Mouse (Mus musculus): ENCODE data around the gene Itln1. TPM values are rescaled to one million over a fixed set of nuclear protein-coding genes. Genes with fewer than 3 reads are reported as not detected.
A peak's percentile ranks its signal among the peaks of the same experiment; 100 is the strongest.
"Not testable (repeated sequence)": the region's sequence is repeated elsewhere in the genome, so short reads cannot be mapped to it uniquely, and the experiment has no call there.

The Itln1 gene
- polyA plus RNA-seq, 1 experiment from 2014 or later = not detected

DNA sequence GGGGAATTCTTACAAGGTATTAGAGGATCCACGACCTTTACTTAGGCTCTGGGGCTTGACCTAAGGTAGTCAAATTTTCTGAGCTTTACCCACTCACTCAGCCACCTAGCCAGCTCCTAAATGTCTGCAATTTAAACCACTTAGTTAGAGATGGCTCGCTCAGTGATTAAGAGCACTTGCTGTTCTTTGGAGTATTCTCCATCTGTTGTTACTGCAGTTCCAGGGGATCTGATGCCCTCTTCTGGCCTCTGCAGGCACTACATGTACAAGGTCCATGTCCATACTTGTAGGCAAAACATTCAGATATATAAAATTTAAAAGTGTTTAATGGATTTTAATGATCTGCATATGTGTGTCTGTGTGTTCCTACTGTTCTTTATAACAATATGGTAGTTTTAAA, 56.1 kb downstream of the Itln1 start:
- WGBS = 56% methylated on average over 2 of the region's 2 CpGs
- Histone ChIP-seq H3K9ac (ENCODE audit: low read length) (no peak overlapping the region), H3K36me3 (ENCODE audit: control insufficient read depth, insufficient read depth, low read length) (no peaks in the 10 kb centered on the region), H3K27ac (replicated peaks; ENCODE audit: low read depth, low read length) (no peak overlapping the region), H3K27me3 (ENCODE audit: control insufficient read depth, insufficient read depth, low read length) (no peaks in the 10 kb centered on the region), H3K4me3 (ENCODE audit: low read depth, low read length) (no peak overlapping the region), H3K4me1 (ENCODE audit: control insufficient read depth, insufficient read depth, low read length) (no peaks in the 10 kb centered on the region), H3K9me3 (ENCODE audit: control insufficient read depth, low read length) (no peaks in the 10 kb centered on the region), H3K4me2 (ENCODE audit: low read depth, severe bottlenecking) (no peak overlapping the region)
- no peak for ATAC-seq (ENCODE audit: insufficient number of reproducible peaks, low FRiP score, low TSS enrichment, low read depth)
- DNase-seq (ENCODE audit: low spot score) = peak; percentile 68

DNA sequence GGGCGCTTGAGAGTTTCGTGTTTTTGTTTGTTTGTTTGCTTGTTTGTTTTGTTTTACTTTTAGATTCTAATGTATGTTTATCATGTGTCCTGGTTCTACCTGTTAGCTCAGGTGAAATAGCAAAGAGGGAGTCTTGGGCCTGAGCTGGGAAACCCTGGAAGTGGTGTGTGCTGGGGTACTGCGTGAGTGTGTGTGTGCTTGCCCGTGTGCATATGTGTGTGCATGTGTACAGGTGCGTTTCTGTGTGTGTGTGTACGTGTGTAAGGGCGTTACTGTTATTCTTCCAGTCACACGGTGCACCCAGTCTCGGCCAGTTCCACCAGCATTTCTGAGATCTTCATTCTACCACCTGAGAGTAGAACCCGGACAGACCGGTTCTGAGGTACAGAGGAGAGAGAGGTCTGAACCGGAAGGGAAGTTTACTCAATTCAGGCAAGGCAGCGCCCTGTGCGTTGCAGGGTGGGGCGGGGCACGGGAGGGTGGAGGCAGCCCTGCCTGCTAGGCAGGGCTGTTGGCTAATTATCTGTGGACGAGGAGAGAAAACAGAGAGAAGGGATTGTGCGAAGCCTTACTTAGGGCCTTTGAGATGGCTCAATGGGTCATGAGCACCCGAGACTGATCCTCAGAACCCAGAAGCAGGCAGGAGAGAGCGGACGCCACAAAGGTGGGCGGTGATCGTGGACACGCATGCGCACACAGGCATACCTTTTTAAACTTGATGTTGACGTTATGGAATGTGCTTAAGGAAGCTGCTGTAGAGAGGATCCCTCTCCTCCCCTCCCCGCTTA, 57.1 kb downstream of the Itln1 start:
- Histone ChIP-seq H3K9me3 (ENCODE audit: control insufficient read depth, low read length) (no peaks in the 10 kb centered on the region), H3K4me1 (ENCODE audit: control insufficient read depth, insufficient read depth, low read length) (no peaks in the 10 kb centered on the region), H3K4me2 (ENCODE audit: low read depth, severe bottlenecking) (peak overlapping the region; percentile 21; the same call in 1 of the 2 replicates), H3K27me3 (ENCODE audit: control insufficient read depth, insufficient read depth, low read length) (no peaks in the 10 kb centered on the region), H3K27ac (replicated peaks; ENCODE audit: low read depth, low read length) (no peak overlapping the region), H3K36me3 (ENCODE audit: control insufficient read depth, insufficient read depth, low read length) (no peaks in the 10 kb centered on the region), H3K4me3 (ENCODE audit: low read depth, low read length) (peak overlapping the region; percentile 12; the same call in 1 of the 2 replicates), H3K9ac (ENCODE audit: low read length) (peak overlapping the region; percentile 37; the same call in 1 of the 2 replicates)
- no peak for DNase-seq (ENCODE audit: low spot score)
- WGBS = 59% methylated on average over 27 of the region's 27 CpGs
- no peak for ATAC-seq (ENCODE audit: insufficient number of reproducible peaks, low FRiP score, low TSS enrichment, low read depth)

DNA sequence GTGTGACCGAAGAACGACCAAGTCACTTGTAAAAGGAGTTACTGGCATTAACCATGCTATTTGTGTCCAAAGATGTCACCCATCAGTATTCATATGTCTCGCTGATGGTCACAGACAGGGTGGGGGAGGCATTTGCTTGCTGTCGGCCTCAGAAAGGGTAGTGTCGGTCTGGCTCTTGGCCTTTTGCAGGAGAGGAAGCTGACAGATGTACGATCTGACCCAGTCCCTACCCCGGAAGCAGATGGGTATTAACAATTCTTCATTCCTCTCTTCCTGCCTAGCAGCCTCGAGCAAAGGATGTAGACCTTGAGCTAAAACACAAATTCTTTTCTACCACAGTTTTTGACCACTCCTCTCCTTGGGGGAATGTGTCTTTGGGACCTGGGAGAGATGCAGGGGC, 58.0 kb downstream of the Itln1 start:
- Histone ChIP-seq H3K36me3 (ENCODE audit: control insufficient read depth, insufficient read depth, low read length) (no peaks in the 10 kb centered on the region), H3K4me1 (ENCODE audit: control insufficient read depth, insufficient read depth, low read length) (no peaks in the 10 kb centered on the region), H3K27me3 (ENCODE audit: control insufficient read depth, insufficient read depth, low read length) (no peaks in the 10 kb centered on the region), H3K9me3 (ENCODE audit: control insufficient read depth, low read length) (no peaks in the 10 kb centered on the region), H3K9ac (ENCODE audit: low read length) (no peak overlapping the region), H3K4me3 (ENCODE audit: low read depth, low read length) (no peak overlapping the region), H3K4me2 (ENCODE audit: low read depth, severe bottlenecking) (no peak overlapping the region), H3K27ac (replicated peaks; ENCODE audit: low read depth, low read length) (no peak overlapping the region)
- DNase-seq (ENCODE audit: low spot score) = no peak
- WGBS = 82% methylated on average over 8 of the region's 8 CpGs
- ATAC-seq (ENCODE audit: insufficient number of reproducible peaks, low FRiP score, low TSS enrichment, low read depth) = no peak

DNA sequence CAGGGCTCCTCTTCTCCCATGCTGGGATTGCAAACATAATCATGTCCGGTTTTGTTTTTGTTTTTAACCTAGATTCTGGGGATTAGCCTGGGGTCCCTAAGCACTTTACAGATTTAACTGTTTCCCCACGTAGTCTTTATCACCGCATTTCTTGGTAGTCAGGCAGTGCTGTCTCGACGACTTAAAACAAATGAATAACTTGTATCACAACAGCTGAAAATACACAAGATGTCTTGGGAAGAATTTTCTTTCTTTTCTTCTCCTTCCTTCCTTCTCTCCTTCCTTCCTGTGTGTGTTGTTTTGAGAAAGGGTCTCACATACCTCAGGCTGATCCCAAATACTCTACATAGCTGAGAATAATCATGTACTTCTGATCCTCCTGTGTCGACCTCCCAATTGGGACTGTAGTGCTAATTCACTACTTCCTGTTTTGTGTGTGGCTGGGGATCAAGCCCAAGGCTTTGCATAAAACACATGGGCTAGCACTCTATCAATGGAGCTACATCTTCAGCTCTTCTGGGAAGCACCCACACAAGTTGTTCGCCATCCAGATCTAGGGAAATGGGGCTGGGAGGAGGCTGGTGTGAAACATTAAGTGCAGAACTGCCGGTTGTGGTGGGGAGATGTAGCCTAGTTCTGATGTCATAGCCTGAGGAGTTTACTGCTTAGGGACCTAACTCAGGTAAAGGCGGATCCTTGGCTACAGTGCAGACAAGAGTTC, 61.0 kb downstream of the Itln1 start:
- ATAC-seq (ENCODE audit: insufficient number of reproducible peaks, low FRiP score, low TSS enrichment, low read depth) = no peak
- 71% methylated on average over 9 of the region's 9 CpGs for WGBS

DNA sequence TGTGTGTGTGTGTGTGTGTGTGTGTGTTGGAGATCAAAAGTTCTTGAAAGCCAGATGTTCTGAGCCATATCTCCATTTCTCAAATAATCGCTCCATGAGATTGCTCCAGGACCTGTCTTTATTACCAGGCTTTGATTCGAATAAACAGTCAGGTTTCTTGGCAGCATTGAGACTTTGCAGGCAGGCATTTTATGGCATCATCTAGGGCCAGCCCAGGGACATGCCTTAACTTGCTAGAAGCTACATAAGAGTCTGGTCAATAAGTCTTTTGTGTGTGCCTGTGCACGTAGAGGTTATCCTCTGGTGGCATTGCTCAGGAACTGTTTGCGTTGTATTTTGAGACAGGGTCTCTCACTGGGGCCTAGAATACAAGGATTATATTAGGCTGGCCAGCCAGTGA, 61.6 kb downstream of the Itln1 start:
- H3K27ac ChIP-seq (replicated peaks; ENCODE audit: low read depth, low read length) = no peak overlapping the region
- no peak overlapping the region for H3K9ac ChIP-seq (ENCODE audit: low read length)
- no peak overlapping the region for H3K4me2 ChIP-seq (ENCODE audit: low read depth, severe bottlenecking)
- WGBS = 68% methylated on average over 4 of the region's 4 CpGs
- no peaks in the 10 kb centered on the region for H3K9me3 ChIP-seq (ENCODE audit: control insufficient read depth, low read length)
- DNase-seq (ENCODE audit: low spot score) (no peak), ATAC-seq (ENCODE audit: insufficient number of reproducible peaks, low FRiP score, low TSS enrichment, low read depth) (no peak)
- no peak overlapping the region for H3K4me3 ChIP-seq (ENCODE audit: low read depth, low read length)
- no peaks in the 10 kb centered on the region for H3K27me3 ChIP-seq (ENCODE audit: control insufficient read depth, insufficient read depth, low read length)
- no peaks in the 10 kb centered on the region for H3K4me1 ChIP-seq (ENCODE audit: control insufficient read depth, insufficient read depth, low read length)
- no peaks in the 10 kb centered on the region for H3K36me3 ChIP-seq (ENCODE audit: control insufficient read depth, insufficient read depth, low read length)

More for the DNA sequence above, 61.0 kb downstream of the Itln1 start:
- Histone ChIP-seq H3K27ac (replicated peaks; ENCODE audit: low read depth, low read length) (no peak overlapping the region), H3K4me1 (ENCODE audit: control insufficient read depth, insufficient read depth, low read length) (no peaks in the 10 kb centered on the region), H3K27me3 (ENCODE audit: control insufficient read depth, insufficient read depth, low read length) (no peaks in the 10 kb centered on the region), H3K4me3 (ENCODE audit: low read depth, low read length) (no peak overlapping the region), H3K4me2 (ENCODE audit: low read depth, severe bottlenecking) (no peak overlapping the region), H3K9ac (ENCODE audit: low read length) (no peak overlapping the region), H3K9me3 (ENCODE audit: control insufficient read depth, low read length) (no peaks in the 10 kb centered on the region), H3K36me3 (ENCODE audit: control insufficient read depth, insufficient read depth, low read length) (no peaks in the 10 kb centered on the region)
- DNase-seq (ENCODE audit: low spot score) = no peak

DNA sequence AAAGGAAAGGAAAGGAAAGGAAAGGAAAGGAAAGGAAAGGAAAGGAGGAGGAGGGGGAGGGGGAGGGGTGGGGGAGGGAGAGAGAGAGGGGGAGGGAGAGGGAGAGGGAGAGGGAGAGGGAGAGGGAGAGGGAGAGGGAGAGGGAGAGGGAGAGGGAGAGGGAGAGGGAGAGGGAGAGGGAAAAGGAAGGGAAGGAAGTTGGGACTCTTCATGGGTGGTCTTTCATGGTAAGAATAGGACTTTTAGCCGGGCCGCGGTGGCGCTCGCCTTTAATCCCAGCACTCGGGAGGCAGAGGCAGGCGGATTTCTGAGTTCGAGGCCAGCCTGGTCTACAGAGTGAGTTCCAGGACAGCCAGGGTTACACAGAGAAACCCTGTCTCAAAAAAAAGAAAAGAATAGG, 63.2 kb downstream of the Itln1 start:
- not testable (repeated sequence) for DNase-seq (ENCODE audit: low spot score); H3K4me2 ChIP-seq (ENCODE audit: low read depth, severe bottlenecking); H3K27me3 ChIP-seq (ENCODE audit: control insufficient read depth, insufficient read depth, low read length); H3K27ac ChIP-seq (replicated peaks; ENCODE audit: low read depth, low read length); H3K4me1 ChIP-seq (ENCODE audit: control insufficient read depth, insufficient read depth, low read length); H3K9me3 ChIP-seq (ENCODE audit: control insufficient read depth, low read length); ATAC-seq (ENCODE audit: insufficient number of reproducible peaks, low FRiP score, low TSS enrichment, low read depth); H3K36me3 ChIP-seq (ENCODE audit: control insufficient read depth, insufficient read depth, low read length); H3K9ac ChIP-seq (ENCODE audit: low read length); H3K4me3 ChIP-seq (ENCODE audit: low read depth, low read length)
- WGBS = 91% methylated on average over 8 of the region's 8 CpGs

DNA sequence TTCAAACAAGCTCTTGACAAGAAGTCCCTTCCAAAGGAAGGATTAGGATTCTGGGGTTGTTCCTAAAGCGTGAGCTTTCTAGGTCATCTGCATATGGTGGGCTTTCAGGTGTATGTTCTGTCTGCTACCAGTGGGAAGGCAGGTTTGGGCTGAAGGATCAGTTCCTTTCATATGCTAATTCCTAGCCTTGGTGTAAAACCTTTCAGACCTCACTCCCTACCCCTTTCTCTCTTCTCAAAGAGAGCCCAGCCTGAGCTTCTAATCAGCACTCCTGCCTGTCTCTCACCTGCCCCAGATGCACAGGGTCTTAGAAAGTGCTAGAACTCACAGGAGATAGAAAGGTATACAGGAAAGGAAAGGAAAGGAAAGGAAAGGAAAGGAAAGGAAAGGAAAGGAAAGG, 63.6 kb downstream of the Itln1 start:
- Histone ChIP-seq H3K9me3 (ENCODE audit: control insufficient read depth, low read length) (no peaks in the 10 kb centered on the region), H3K4me2 (ENCODE audit: low read depth, severe bottlenecking) (no peak overlapping the region), H3K9ac (ENCODE audit: low read length) (no peak overlapping the region), H3K36me3 (ENCODE audit: control insufficient read depth, insufficient read depth, low read length) (no peaks in the 10 kb centered on the region), H3K27me3 (ENCODE audit: control insufficient read depth, insufficient read depth, low read length) (no peaks in the 10 kb centered on the region), H3K27ac (replicated peaks; ENCODE audit: low read depth, low read length) (no peak overlapping the region), H3K4me3 (ENCODE audit: low read depth, low read length) (no peak overlapping the region), H3K4me1 (ENCODE audit: control insufficient read depth, insufficient read depth, low read length) (no peaks in the 10 kb centered on the region)
- 75% methylated on average over 1 of the region's 1 CpGs for WGBS
- DNase-seq (ENCODE audit: low spot score) (no peak), ATAC-seq (ENCODE audit: insufficient number of reproducible peaks, low FRiP score, low TSS enrichment, low read depth) (no peak)

DNA sequence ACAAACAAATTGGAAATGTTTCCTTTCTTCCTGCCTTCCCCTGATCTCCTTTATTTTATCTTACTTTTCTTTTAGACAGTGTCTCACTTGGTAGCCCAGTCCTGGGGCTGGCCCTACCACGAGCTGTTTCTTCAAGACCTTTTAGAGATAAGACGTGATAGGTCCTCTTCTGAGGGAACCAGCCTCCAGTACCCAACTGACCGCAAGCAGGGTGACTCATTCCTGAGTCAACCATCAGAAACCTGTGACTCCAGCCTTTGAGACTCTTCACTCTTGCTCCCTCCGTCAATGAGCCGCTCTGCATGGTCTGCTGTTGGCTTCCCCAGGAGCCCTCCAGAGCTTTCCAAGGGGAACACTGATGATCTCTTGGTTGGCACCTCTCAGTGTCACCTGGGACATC, 64.2 kb downstream of the Itln1 start:
- Histone ChIP-seq H3K4me2 (ENCODE audit: low read depth, severe bottlenecking) (no peak overlapping the region), H3K4me1 (ENCODE audit: control insufficient read depth, insufficient read depth, low read length) (no peaks in the 10 kb centered on the region), H3K27ac (replicated peaks; ENCODE audit: low read depth, low read length) (no peak overlapping the region), H3K9ac (ENCODE audit: low read length) (no peak overlapping the region), H3K27me3 (ENCODE audit: control insufficient read depth, insufficient read depth, low read length) (no peaks in the 10 kb centered on the region), H3K36me3 (ENCODE audit: control insufficient read depth, insufficient read depth, low read length) (no peaks in the 10 kb centered on the region), H3K4me3 (ENCODE audit: low read depth, low read length) (no peak overlapping the region), H3K9me3 (ENCODE audit: control insufficient read depth, low read length) (no peaks in the 10 kb centered on the region)
- 83% methylated on average over 5 of the region's 5 CpGs for WGBS
- no peak for ATAC-seq (ENCODE audit: insufficient number of reproducible peaks, low FRiP score, low TSS enrichment, low read depth)
- DNase-seq (ENCODE audit: low spot score) = no peak
